Mouse (Mus musculus) MEL (cell line): ENCODE data around the gene Dnah10.

Source experiments
- CHD2 ChIP-seq: IDR thresholded peaks from 2 replicates; pipeline ENCODE4 v1.6.1; 2011; ENCODE audit warnings: low read length, improper control_type of control experiment
- CTCF ChIP-seq, 3 experiments: IDR thresholded peaks in 2 of 3; conservative IDR thresholded peaks in 1 of 3; 2 replicates each; pipeline ENCODE4 v1.5.1; 2011 to 2012; ENCODE audit warnings: low read length in 3 of 3, low read depth in 2 of 3, mild to moderate bottlenecking in 2 of 3, improper control_type of control experiment in 1 of 3, inconsistent platforms in 1 of 3, mixed read lengths in 1 of 3, moderate library complexity in 1 of 3; ENCODE audit not compliant: control insufficient read depth in 1 of 3, insufficient read depth in 1 of 3, poor library complexity in 1 of 3, severe bottlenecking in 1 of 3
- EP300 ChIP-seq, 2 experiments: IDR thresholded peaks; 2 replicates each; pipeline ENCODE4 v1.6.1; 2011; ENCODE audit warnings: improper control_type of control experiment in 2 of 2, low read length in 2 of 2, low read depth in 1 of 2, mild to moderate bottlenecking in 1 of 2
- GABPA ChIP-seq: IDR thresholded peaks from 2 replicates; pipeline ENCODE4 v1.6.1; 2012; ENCODE audit warnings: low read depth, mild to moderate bottlenecking, inconsistent platforms, low read length, improper control_type of control experiment, moderate library complexity
- MXI1 ChIP-seq: IDR thresholded peaks from 2 replicates; pipeline ENCODE4 v1.6.1; 2011; ENCODE audit warnings: mild to moderate bottlenecking, low read depth, low read length, improper control_type of control experiment
- NRF1 ChIP-seq: IDR thresholded peaks from 2 replicates; pipeline ENCODE4 v1.6.1; 2014; ENCODE audit warnings: low read depth, mild to moderate bottlenecking, inconsistent platforms, low read length, improper control_type of control experiment, moderate library complexity; ENCODE audit not compliant: poor library complexity, insufficient read depth, severe bottlenecking
- POLR2A ChIP-seq, 2 experiments: IDR thresholded peaks; 2 replicates each; pipeline ENCODE4 v1.6.1; 2011 to 2012; ENCODE audit warnings: low read length in 2 of 2, mild to moderate bottlenecking in 2 of 2, control low read depth in 1 of 2, improper control_type of control experiment in 1 of 2, low read depth in 1 of 2, moderate library complexity in 1 of 2; ENCODE audit not compliant: control insufficient read depth in 1 of 2, insufficient read depth in 1 of 2, poor library complexity in 1 of 2
- POLR2AphosphoS5 ChIP-seq: IDR thresholded peaks from 2 replicates; pipeline ENCODE4 v1.6.1; 2012; ENCODE audit warnings: low read depth, borderline replicate concordance, mild to moderate bottlenecking, inconsistent platforms, low read length, moderate library complexity, mixed read lengths
- SMC3 ChIP-seq: IDR thresholded peaks from 2 replicates; pipeline ENCODE4 v1.6.1; 2011; ENCODE audit warnings: low read depth, low read length, improper control_type of control experiment
- ZKSCAN1 ChIP-seq: IDR thresholded peaks from 2 replicates; pipeline ENCODE4 v1.6.1; 2012; ENCODE audit warnings: low read depth, mild to moderate bottlenecking, inconsistent platforms, low read length, improper control_type of control experiment, moderate library complexity
- ZNF384 ChIP-seq: IDR thresholded peaks from 2 replicates; pipeline ENCODE4 v1.6.1; 2012; ENCODE audit warnings: low read depth, mild to moderate bottlenecking, inconsistent platforms, low read length, improper control_type of control experiment

DNA sequence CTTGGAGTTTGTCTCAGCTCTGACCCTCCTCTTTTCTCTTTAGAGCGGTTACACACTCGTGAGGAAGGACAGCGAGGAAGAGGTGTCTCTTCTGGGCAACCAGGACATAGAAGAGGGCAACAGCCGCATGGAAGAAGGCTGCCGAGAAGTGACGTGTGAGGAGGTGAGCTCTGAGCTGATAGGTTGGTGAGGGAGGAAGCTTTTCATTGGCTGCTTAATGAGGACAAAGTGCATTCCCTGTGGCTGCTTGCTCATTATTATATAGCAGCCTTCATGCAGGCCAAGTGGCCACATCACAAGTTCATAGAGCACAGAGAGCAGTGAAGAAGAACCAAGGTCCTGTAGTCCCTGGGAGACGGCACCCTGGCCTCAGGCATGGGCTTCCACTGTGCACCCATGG, 6.5 kb upstream of the Dnah10 start:
- TF ChIP-seq MXI1 (no peak), CTCF (IDR thresholded peaks at IDR 0.05 in 2 of 3, conservative IDR thresholded peaks at IDR 0.05 in 1 of 3; ENCODE audit: control insufficient read depth in 1 of 3, insufficient read depth in 1 of 3, low read depth in 2 of 3, low read length in 3 of 3, poor library complexity in 1 of 3, severe bottlenecking in 1 of 3) (no peak), POLR2A (IDR thresholded peaks at IDR 0.05; ENCODE audit: control insufficient read depth in 1 of 2, insufficient read depth in 1 of 2, low read depth in 1 of 2, low read length in 2 of 2, poor library complexity in 1 of 2) (no peak), ZKSCAN1 (no peak), ZNF384 (no peak), CHD2 (no peak), GABPA (no peak), SMC3 (no peak), POLR2AphosphoS5 (no peak), NRF1 (no peak), EP300 (IDR thresholded peaks at IDR 0.05; ENCODE audit: low read depth in 1 of 2, low read length in 2 of 2) (no peak)
